ENCODE assay signal across 9 mouse cellular contexts in the genomic region with DNA sequence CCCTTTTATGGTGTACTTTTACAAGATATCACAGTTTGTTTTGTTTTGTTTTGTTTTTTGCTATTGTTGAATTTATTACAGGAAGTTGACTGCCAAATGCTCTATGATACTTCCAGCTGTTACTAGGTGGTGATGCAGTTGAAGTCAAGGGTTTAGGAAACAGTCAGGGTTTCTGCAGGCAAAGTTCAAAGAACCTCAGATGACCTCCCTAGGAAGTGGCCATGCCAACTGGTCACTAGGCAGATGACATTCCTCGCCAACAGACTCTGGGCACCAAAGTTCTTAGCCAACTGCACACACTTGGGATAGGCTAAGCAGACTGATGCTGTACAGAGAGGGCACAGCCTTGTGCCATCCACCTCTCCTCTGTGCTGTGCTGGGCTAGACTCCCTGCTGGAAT.
"Had no signal": no experiment of that assay in that cellular context is flagged by ENCODE, and none has a peak within 500 bp of the region (broad histone marks: within the 10 kb centered on the region; RNA-seq: fewer than 3 reads in every experiment).

No protein-coding gene starts in this region.

- DNase-seq: kidney, adult 8-10 months; kidney, postnatal 14 days; layer of hippocampus, adult 9-11 months; liver, postnatal 0 days; lung, embryonic 14.5 days; retina, postnatal 1 day; right cerebral cortex, postnatal 25 days; spleen, adult 18-20 months; thymus, postnatal 25 days had no signal
